Mouse (Mus musculus) kidney, postnatal 25 days (tissue): ENCODE measurements around the gene Zdhhc17.

ENCODE experiments used
- DNase-seq, 2 experiments: peaks; one replicate each; pipeline ENCODE4 v3.0.0; 2021; ENCODE audit warnings: mixed read lengths in 2 of 2

Zdhhc17 gene

GRCm38 (mm10) chr10:110919531-110920343 is 90.2 kb downstream of the Zdhhc17 start, which contains the start of gene Csrp2:
Gene Csrp2 (plus strand): TSS chr10:110919789.
- DNase-seq, result peak; percentile 94 to 96

GRCm38 (mm10) chr10:110918414-110919391 is 91.2 kb downstream of the Zdhhc17 start:
- no peak for DNase-seq

GRCm38 (mm10) chr10:110917521-110917920 is 92.4 kb downstream of the Zdhhc17 start:
- no peak for DNase-seq

- DNase-seq, result no peak
Measured at GRCm38 (mm10) chr10:110916666-110917344, 93.1 kb downstream of the Zdhhc17 start.

- DNase-seq, result no peak
Measured at GRCm38 (mm10) chr10:110903862-110904261, 106.1 kb downstream of the Zdhhc17 start.

- DNase-seq, result no peak
Measured at GRCm38 (mm10) chr10:110899744-110900501, 110.0 kb downstream of the Zdhhc17 start.
